Mouse (Mus musculus): Measurements from ENCODE around the gene Vwc2.

The Vwc2 gene

DNA sequence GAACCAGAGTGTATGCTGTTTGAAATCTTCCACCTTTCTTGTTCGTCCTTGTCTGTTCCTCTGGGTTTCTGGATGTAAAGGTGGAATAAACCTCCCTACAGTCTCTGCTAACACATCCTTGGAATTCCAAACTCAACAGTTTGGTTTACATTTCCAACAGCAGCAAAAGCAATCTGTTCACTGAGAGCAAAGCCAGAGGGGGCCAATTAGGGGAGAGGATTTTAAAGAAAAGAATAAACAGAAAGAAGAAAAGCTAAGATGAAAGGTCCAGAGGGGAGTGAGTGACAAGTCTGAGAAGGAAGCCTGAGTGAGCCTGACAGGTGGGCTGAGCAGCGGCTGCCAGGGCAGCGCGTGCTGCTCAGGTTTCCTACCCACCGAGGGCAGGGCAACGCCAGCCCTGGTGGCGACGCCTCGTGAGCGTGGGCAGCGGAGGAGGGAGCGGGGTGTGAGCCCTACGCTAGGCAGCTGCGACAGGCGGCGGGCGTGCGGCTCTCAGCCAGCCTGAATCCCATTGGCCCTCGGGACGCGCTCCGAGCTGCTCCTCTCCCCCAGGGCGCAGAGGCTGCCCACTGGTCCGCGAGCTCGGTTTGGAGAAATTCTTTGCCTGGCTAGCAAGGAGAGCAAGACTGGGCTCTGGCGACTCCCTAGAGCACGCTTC, at the start of gene Vwc2:
Vwc2 (plus strand) TSS at position 648 of the 658 bp plus-strand sequence.
- no peak for ATAC-seq (ENCODE audit: insufficient number of reproducible peaks, low FRiP score, low TSS enrichment)

DNA sequence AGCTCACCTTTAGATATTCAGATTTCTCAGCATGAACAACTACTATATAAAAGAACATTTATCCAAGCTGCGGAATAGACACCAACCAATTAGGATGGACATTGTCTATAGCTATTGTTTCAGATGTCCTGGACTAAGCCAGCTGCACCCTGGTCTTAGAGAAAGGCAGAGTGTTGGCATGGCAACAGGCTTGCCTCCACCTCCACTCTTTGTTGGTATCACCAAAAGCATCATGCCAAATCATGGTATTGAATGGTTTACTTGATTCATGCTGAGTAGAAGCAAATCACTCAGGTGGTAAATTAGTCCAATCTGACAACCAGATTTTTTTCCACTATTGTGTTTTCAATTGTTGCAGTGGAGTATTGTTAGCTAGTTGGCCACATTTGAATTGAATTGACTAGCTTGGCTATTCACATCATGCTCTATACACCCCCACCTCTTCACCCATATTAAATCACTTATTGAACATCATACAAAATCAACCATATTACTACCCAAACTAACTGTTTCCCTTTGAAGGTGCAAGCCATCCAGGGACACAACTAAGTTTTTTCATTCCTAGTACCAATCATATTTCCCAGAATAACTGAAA, 25.8 kb upstream of the Vwc2 start:
- no peak for ATAC-seq (ENCODE audit: insufficient number of reproducible peaks, low FRiP score, low TSS enrichment)

DNA sequence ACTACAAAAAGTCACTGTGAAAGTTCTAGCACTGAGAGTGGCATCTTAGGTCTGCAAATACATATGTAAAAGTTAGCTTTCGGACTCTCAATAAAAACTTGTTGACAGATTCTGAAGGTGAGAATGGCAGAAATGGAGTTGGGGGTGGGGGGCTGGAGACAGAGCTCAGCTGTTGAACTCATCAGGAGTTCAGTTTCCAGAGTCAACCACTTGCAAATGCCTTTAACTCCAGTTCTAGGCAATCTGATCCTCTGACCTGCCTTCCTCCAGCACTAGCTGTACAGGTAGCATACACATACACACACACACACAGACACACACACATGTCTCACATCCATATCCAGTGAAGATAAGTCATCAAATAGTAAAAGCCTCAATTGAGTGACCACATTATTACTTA, 16.4 kb upstream of the Vwc2 start:
- no peak for ATAC-seq (ENCODE audit: insufficient number of reproducible peaks, low FRiP score, low TSS enrichment)

DNA sequence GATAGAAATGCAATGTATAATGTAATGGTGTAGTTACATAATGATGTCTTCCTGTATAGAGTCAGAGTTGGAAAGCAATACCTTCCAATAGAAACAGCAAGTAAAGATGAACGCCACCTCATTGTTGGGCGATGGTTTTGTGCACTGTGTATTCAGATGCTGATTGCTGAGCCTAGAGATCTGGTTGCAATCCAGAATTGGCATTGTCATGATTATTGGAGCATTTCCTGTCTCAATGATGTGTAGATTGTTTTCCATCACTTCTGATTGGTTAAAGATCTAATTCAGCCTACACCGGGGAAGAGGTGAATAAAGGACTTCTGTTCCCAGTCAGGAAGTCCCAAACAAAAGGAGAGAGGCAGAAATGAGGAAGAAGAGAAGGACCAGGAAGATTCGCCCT, 15.7 kb upstream of the Vwc2 start:
- no peak for ATAC-seq (ENCODE audit: insufficient number of reproducible peaks, low FRiP score, low TSS enrichment)

DNA sequence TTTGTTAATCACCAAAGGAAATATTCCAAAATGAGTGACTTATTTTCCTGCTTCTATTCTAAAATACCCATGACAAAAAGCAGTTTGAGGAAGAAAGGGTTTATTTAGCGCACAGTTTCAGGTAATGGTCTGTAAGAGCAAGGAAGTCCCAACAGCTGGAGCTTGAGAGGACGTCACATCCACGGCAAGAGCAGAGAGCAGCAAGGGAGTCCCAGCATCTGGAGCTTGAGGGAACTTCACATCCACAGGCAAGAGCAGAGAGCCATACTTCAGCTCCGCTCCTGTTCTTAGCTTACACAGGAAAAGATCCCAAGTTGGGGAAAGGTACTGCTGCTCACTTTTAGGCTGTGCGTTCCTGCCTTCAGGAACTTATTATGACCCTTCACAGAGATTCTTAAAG, 15.0 kb upstream of the Vwc2 start:
- no peak for ATAC-seq (ENCODE audit: insufficient number of reproducible peaks, low FRiP score, low TSS enrichment)

DNA sequence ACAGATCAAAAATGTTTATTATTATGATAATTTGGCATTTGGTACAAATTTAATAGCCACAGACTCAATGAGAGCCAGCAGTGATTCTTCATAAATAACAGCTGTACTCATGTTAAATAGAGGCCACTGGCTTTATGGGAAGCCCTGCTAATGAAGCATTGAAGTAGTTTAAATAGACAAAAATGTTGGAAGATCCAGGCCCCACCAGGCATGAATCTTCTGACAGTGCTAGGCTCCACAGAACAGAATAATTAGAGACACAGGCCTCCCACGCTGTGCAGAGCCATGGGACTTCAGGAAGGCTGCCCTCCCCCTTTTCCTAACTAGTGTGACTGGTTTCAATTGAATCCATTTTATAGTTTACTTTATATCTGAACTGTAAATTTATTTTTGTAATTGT, 11.8 kb upstream of the Vwc2 start:
- ATAC-seq (ENCODE audit: insufficient number of reproducible peaks, low FRiP score, low TSS enrichment), result no peak

- no peak for ATAC-seq (ENCODE audit: insufficient number of reproducible peaks, low FRiP score, low TSS enrichment)
Observed at GRCm38 (mm10) chr11:11102620-11103019, 11.4 kb upstream of the Vwc2 start.

- ATAC-seq (ENCODE audit: insufficient number of reproducible peaks, low FRiP score, low TSS enrichment), result no peak
Observed at GRCm38 (mm10) chr11:11108922-11109321, 5.1 kb upstream of the Vwc2 start.

DNA sequence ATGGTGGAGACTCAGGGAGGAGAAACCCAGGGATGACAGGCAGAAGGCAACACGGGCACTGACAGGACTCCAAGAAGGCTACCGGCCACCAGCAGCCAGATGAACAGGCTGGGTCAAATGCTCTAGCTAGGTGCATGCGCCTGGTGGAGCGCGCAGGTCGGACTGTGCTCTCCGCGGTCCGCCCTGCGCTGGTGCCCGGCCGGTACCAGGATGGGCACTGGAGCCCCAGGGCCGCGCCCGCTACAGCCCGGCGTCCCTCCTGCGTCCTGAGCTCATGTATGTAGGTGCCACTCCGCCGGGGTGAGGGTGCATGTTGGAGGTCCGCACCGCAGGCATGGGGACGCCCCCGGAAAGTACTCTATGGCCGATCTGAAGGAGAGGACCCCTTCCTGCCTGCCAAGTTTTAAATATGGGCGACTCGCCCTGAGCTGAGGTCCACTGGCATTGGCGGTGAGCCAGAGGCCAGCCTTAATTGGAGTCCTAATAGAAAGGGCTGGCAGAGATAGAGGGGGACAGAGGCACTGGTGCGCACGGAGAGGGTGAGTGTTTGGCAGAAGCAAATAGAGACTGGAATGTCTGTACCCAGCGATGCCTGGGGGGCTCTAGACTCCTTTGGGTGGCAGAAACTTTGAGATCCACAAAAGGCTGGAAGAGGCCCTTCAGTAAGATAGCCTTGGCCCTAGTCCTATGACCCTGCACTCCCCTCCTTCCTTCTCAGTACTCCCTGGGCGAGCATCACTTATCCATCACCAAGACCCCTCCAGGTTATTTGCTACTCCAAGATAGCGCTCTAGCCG, 409 bp downstream of the Vwc2 start:
- no peak for ATAC-seq (ENCODE audit: insufficient number of reproducible peaks, low FRiP score, low TSS enrichment)

DNA sequence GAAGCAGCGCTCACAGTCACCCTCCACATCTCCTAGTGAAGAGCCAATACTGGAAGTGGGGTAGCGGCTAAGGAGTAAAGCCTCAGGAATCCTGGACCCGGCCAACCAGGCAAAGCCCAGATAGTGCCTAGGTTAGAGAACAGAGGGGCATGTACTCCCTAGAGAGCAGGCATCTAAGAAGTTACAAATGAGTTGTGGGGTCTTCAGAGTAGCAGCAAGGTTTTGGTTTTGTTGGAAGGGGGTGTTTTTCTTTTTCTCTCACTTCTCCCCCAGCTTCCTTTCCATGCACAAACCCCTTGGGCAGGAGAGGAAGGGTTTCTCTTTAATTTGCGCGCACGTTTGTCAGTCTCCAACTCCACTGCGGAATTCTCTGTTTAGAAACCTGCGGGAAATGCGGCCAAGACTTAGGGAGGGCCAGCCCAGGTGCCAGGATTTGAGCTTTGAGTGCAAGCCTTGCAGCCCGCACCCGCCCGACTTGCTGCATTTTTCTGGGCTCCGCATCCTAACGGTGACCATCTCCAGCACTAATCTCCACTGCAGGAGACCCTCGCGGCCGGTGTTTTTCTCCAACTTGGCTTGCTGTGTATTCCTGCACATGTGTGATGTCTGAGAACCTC, 1.1 kb downstream of the Vwc2 start:
- ATAC-seq (ENCODE audit: insufficient number of reproducible peaks, low FRiP score, low TSS enrichment), result no peak

DNA sequence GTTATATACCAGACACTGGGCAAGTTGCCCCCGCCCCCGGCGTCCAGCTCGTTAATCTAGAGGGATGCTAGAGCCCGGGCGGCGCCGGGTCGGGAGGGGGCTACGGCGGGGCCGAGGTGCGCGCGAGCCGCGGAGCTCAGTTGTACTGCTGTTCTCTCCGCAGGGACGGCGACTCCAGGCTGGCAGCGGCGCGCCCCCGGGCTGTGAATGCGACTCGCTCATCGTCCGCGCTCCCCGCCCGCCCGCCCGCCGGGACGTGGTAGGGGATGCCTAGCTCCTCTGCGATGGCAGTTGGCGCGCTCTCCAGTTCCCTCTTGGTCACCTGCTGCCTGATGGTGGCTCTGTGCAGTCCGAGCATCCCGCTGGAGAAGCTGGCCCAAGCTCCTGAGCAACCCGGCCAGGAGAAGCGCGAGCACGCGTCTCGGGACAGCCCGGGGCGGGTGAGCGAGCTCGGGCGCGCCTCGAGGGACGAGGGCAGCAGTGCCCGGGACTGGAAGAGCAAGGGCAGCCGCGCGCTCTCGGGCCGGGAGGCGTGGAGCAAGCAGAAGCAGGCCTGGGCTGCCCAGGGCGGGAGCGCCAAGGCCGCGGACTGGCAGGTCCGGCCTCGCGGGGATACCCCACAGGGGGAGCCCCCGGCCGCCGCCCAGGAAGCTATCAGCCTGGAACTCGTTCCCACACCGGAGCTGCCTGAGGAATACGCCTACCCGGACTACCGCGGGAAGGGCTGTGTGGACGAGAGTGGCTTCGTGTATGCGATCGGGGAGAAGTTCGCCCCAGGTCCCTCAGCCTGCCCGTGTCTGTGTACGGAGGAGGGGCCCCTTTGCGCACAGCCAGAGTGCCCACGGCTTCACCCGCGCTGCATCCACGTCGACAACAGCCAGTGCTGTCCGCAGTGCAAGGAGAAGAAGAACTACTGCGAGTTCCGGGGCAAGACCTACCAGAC, 1.9 kb downstream of the Vwc2 start:
- ATAC-seq (ENCODE audit: insufficient number of reproducible peaks, low FRiP score, low TSS enrichment), result no peak

DNA sequence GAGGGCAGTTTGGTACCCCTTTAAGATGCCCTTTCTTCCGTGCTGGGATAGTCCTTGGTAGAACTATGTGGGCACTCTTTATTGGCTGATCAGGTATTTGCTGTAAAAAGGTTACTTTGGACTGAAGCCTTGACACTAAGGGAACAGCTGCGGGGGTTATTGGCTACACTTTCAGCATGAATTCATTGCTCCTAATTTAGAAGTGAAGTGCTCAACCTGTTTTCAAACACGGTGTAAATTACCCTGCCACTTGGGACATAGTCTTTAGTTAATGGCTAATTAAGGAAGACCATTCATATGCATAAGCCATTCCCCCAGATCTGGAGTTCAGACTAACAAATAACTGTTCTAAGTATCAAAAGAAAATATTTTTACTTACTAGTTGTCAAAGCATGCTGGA, 2.7 kb downstream of the Vwc2 start:
- no peak for ATAC-seq (ENCODE audit: insufficient number of reproducible peaks, low FRiP score, low TSS enrichment)

GRCm38 (mm10) chr11:11122866-11123265, 8.8 kb downstream of the Vwc2 start:
- no peak for ATAC-seq (ENCODE audit: insufficient number of reproducible peaks, low FRiP score, low TSS enrichment)

GRCm38 (mm10) chr11:11131414-11132077, 17.5 kb downstream of the Vwc2 start:
- no peak for ATAC-seq (ENCODE audit: insufficient number of reproducible peaks, low FRiP score, low TSS enrichment)

GRCm38 (mm10) chr11:11140622-11141021, 26.6 kb downstream of the Vwc2 start:
- no peak for ATAC-seq (ENCODE audit: insufficient number of reproducible peaks, low FRiP score, low TSS enrichment)

DNA sequence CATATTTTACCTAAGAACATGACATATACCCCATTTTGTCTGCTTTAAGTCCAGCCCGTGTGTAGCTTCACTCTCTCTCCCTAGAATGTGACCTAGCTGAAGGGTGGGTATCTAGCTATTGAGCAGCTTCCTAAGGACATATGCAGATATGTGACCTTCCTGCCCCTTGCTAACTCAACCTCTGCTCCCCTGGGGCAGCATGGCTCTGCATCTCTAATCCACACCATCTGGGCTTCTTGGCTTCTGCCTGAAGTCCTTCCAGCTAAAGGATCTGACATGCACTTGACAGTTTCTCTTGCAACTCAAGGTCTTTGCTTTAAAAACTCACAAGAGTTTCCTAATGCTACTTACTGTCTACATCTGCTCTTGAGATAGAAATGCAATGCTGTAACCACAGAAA, 38.7 kb downstream of the Vwc2 start:
- ATAC-seq (ENCODE audit: insufficient number of reproducible peaks, low FRiP score, low TSS enrichment), result no peak

- ATAC-seq (ENCODE audit: insufficient number of reproducible peaks, low FRiP score, low TSS enrichment), result no peak
Observed at GRCm38 (mm10) chr11:11171396-11171795, 57.4 kb downstream of the Vwc2 start.

DNA sequence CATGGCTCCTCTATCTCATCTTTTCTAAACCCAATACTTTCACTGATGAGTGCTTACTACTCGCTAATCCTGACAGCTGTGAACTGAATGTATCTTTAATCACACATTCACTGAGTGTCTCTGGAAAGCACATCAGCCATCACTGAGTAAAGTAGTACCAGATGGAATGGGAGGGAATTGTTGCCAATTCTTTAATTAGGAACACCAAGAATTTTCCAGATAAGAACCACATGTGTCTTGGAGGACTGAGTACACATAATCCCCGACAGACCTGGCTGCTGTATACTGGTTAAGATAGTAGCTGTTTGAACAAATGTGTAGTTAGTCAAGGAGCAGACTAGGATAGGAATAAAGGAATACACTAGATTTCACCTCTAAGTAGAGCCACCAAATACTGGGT, 61.2 kb downstream of the Vwc2 start:
- ATAC-seq (ENCODE audit: insufficient number of reproducible peaks, low FRiP score, low TSS enrichment), result no peak

DNA sequence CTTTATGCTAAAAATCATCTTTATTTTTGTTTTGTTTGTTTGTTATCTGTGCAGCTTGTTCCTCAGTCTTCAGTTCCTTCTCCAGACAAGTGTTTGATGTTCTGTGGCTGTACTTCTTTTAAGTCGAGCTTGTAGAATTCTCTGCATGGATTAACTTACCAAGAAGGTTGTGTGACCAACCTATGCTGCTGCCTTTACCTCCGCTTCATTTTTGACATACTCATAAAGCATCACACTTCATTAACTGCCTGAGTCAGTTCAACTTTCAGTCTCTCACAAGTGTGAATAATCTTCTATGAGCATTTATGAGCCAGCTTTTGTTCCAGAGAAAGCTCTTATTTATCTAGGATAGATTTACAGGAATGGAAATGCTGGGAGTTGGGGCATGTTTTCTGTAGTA, 68.7 kb downstream of the Vwc2 start:
- ATAC-seq (ENCODE audit: insufficient number of reproducible peaks, low FRiP score, low TSS enrichment), result no peak

GRCm38 (mm10) chr11:11223162-11223561, 109.1 kb downstream of the Vwc2 start:
- no peak for ATAC-seq (ENCODE audit: insufficient number of reproducible peaks, low FRiP score, low TSS enrichment)
